Mouse (Mus musculus) induced T-regulatory cell, adult 2 months (primary cell): ENCODE results near the gene Rpl37a.

Experiments used
- DNase-seq: peaks from one replicate; pipeline ENCODE4 v3.0.0-alpha.2; 2012; ENCODE audit warnings: low read depth

Rpl37a gene

DNA sequence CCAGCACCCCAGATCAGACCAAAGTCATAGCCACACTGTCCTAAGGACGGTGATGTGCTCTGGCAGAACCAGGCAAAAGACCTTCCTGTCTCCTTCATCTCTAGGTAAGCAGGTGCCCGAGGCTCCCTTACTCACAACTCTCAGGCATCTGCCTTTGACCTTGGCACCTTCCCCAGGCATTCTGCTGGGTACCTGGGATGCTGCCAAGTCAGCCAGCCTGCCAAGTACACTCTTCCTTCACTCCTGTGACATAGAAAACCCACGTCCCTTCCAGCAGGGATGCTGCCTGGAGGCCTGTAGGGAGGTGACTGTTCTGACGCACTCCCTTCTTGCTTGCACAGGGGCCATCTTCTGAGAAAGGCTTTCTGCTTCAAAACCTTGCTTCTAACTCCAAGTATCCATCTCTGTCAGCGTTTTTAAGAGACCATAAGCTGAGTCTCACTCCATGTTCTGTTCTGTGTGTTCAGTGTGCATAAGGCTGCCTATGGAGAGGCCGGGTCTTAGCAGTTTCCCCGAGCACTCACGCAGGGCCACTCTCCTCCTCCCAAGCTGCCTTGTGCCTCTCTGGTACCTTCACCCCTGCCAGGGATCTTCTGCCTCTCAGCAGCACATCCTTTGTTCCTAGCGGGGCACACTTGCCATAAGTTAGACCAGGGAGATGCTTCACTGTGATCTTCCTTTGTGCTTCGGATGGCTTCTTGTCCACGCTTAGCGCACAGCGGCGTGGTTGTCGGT, 28.0 kb downstream of the Rpl37a start:
- DNase-seq = no peak

DNA sequence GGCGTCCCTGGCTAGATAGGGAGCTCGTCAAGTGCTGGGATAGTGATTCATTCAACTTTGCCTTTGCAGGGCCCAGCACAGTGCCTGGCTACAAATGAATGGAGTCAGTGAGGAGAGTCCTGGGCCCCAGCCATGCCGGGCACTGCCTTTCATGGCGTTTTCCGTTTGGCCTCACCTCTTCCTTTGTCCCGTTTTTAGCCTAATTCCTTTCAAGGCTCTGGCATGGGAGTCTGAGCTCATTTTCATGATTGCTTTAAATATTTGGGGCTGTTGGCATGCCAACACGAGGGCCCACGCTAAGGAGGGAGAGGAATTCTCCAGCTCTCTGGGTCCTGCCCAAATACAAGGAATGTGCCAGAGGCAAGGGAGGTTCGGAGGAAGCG, 28.6 kb downstream of the Rpl37a start:
- no peak for DNase-seq

DNA sequence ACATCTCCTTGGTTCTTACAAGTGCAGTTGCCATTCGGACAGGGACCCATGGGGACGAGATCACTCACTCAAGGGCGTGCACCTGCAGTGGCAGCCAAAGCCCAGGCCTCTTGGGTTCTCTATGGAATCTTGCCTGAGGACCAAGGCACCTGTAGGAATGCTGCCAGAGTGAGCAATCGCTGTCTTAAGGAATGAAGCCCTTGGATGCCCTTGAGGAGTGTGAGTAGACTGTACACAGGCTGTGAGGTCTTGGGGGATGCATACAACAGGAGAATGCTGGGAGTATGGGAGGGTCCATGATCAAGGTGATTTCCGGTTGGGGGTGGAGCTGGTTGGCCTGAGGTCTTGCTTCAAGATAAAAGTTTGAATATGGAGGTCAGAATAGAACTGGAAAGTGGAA, 30.3 kb downstream of the Rpl37a start:
- no peak for DNase-seq

DNA sequence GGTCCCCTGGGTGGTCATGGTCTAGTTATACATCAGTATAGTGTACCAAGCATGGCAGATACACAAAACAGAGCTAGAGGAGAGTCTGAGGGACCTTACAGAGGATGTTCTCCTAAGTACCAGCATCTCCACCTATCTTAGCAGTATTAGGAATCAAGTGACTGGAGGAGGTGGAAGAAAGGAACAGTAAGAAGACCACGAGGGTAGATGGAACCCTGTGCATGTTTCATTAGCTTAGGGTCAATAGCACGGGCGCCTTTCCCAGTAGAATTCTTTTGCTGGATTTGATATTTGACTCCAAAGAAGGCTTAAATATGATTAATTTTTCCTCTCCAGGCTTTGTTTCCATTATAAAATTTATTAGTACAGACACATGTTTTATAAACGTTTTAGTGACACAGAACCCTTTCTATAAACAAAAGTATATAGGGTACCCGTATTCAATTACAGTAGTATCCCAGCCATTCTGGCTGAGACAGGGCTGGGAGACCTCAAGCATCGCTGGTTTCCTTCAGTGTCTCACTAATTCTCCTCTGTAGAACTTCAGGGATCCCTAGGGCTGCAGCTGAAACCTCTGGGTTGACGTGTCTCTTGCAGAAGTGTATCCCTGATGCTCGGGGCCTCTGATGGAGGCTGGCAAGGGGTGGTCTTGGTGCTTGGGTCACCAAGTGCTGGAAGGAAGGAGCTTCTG, 33.9 kb downstream of the Rpl37a start:
- DNase-seq = no peak

DNA sequence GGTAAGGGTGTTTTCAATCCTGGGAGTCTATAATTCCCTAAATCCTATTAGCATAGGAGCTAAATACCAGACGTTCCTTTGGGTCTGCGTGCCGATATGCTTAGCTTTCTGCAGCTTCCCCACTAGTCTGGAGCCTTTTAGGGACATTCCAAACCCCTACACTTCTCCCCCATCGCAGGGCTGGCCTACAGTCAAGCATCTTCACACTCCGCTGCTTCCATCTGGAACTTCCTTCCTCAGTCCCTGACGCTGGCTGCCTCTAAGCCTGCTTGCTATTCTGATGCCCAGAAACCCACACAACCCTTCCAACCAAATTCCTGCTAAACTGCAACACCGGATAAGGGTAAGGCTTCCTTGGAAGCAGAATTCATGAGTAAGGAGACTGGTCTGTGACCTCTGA, 35.3 kb downstream of the Rpl37a start:
- DNase-seq = no peak

DNA sequence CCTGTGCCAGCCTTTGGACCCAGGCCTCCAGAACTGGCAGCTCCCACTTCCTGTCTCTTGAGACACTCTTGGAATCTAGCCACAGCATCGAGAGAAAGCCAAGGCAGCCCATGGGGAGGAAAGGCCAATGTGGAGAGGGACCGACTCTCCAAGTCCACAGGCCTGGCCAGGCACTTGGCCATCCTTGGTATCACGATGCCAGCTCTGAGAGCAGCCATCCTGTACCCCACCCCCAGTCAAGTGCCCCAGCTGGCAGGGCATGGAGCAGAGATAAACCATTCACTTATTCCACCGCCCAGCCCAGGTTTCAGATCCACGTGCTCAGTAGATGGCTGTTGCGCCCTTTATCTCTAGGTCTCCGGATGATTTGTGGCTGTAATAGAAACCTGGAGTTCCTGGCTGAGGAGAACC, 40.3 kb downstream of the Rpl37a start:
- DNase-seq = no peak

DNA sequence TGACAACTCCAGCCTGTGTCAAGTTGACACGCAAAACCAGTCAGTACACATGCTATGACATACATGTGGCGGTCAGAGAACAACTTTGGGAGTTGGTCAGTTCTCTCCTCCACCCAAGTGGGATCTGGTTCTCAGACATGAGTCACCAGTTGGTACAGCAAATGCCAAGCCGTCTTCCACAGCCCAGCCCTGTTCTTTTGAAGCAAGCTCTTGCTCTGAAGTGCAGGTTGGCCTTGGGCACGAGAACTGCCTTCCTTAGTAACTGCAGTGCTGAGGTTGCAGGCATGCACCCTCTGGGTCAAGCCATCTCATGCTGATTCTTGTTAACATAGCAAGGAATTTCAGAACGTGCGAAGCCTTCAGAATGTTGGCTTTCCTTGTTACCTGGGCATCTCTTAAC, 42.1 kb downstream of the Rpl37a start:
- DNase-seq = no peak

DNA sequence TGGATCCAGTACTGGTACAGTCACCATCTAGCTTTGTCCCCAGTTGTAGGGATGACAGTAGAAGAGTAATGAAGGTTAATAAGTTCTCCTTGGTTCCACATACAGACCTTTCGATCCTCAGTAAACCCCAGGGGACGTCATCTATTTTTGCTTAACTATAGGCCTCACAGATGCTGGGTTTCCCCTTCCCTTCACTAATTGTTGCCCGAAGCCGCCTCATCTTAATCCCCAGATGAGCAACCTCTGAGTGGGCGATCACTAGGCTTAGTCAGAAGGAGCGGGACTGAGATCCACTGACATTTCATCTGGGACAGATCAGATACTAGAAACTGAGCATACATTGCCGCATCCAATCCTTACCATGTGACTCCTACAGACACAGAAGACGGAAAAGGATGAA, 44.1 kb downstream of the Rpl37a start:
- no peak for DNase-seq

DNA sequence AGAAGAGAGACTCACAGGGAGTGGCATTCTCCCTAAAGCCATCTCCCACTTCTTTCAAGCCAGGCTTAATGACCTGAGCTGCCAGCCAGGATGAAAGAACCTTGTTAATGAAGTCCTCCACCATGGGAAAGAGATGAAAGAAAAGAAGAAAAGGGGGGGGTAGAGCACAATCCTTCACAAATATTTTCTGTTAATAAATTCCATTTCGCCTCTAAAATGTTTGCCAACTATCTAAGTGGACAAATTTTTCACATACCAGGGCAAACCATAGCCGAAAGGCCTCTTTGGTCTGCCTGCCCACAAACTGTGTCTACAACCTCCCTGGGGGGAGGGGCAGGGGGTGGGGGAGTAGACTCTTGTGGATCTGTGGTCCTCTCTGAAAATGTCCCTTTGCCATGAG, 44.7 kb downstream of the Rpl37a start:
- DNase-seq = no peak

DNA sequence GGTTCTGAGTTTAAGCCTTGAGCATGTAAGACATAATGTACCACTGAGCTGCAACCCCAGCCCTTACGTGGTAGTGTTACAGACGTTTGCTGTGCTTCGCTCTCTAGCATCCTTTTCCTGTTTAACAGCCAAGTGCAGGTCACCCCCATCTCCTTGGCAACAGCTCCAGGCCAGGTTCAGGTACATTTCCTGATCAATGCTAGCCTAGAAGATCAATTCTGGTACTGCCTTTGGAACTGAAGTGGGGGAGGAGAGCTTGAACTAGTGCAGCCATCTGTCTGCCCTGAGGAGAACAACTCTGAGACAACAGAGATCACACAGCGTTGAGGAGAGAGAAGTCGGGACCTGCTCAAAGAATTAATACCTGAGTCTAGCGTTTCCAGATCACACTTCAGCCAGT, 48.7 kb downstream of the Rpl37a start:
- no peak for DNase-seq
